Mouse (Mus musculus): ENCODE results near the gene Tmem59.

The Tmem59 gene

GRCm38 (mm10) chr4:107178182-107178829 is at the start of gene Tmem59:
TSS of gene Tmem59 (plus strand) at chr4:107178399.
- peak; percentile 96 to 97 for DNase-seq (ENCODE audit: low spot score in 2 of 2)

GRCm38 (mm10) chr4:107129373-107129772 is 48.8 kb upstream of the Tmem59 start:
- no peak for DNase-seq (ENCODE audit: low spot score in 2 of 2)

GRCm38 (mm10) chr4:107130534-107130933 is 47.7 kb upstream of the Tmem59 start:
- no peak for DNase-seq (ENCODE audit: low spot score in 2 of 2)

DNA sequence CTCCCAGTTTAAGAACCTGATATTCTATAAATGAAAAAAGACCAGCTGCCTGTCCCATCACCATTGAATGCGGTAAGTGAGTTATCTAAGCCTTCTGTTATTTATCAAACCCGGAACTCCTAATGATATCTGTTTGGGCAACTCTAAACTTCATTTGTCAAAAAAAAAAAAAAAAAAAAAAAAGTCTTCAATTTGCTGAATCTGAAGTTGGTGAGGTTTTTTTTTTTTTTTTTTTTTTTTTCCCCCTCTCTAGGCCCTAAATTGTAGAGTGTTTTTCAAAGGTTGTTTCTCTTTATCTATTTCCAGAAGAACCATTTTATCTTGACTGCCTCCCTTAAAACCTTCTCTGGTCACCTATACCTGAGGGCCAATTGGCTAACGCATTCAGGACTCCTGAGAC is 43.3 kb upstream of the Tmem59 start:
- DNase-seq (ENCODE audit: low spot score in 2 of 2): no peak

- DNase-seq (ENCODE audit: low spot score in 2 of 2): no peak
Observed at GRCm38 (mm10) chr4:107135663-107136062, 42.5 kb upstream of the Tmem59 start.

DNA sequence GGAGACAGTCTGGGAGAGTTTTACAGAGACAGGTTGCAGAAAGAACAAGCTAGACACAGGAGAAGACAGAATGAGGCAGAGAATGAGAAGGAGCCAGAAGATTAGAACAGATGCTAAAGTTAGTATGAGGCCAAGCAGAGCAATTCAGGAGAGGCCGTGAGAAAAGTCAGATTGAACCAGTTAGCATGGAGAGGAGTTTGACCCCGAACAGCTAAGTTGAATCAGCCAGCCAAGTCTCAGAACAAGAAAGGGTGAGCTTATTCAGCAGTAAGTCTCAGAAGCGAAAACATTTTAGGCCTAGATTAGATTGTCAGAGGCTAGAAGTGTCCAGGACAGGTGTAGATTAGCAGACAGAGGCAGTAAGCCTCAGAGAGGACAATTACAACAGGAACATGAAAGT is 41.7 kb upstream of the Tmem59 start:
- DNase-seq (ENCODE audit: low spot score in 2 of 2): no peak

- DNase-seq (ENCODE audit: low spot score in 2 of 2): no peak
Observed at GRCm38 (mm10) chr4:107138948-107139835, 39.0 kb upstream of the Tmem59 start.

DNA sequence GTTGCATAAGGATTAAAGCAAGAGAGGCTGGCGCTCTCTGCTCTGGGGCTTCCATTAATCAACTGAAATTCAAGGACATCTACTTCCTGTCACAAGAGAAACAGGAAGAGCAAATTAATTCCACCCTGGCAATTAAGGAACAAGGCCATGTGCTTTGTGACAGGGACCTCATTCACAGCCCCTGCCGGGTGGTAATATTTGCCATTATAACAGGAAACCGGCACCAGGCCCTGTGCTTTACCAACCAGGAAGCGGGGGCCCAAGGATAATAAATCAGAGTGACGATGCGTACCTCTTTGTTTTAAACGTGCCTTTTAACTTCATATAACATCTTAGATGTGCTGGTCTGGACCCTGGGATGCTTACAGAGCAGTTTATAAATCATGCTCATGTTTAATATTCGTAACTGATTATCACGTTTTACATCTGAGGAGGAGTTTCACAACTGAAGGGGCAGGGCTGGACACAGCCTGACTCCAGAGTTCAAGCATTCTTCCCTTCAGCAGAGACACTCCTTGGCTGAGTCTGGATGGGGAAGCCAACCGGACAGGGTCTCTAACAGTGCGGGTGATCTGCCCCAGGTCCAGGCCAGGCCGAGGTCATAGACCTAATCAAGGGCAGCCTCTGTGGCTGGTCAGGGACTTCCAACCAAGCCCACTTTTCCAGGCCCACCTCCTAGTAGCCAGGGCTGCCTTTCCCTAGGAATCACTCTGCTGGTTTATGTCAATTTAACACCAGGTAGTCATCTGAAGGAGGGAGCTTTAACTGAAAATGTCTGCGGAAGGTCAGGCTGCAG is 38.2 kb upstream of the Tmem59 start:
- no peak for DNase-seq (ENCODE audit: low spot score in 2 of 2)

GRCm38 (mm10) chr4:107143511-107143910 is 34.7 kb upstream of the Tmem59 start:
- no peak for DNase-seq (ENCODE audit: low spot score in 2 of 2)

DNA sequence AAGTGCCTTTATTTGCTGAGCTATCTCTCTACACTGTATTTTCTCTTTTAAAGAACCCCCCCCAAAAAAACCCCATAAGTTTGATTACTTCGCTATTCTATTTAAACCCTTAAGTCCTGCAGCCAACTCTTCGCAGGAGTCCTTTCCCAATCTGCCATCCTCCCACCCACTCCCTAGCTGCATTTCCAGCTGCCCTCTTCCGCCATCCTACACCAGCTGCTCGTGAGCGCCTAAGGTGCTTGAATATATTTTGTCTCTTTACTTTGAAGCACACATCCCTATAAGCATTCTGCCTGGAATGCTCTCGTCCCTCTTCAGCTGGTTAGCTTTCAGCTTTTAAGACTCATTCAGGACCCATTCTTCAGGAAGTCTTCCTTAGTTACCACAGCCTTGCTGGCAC is 27.2 kb upstream of the Tmem59 start:
- DNase-seq (ENCODE audit: low spot score in 2 of 2): no peak

DNA sequence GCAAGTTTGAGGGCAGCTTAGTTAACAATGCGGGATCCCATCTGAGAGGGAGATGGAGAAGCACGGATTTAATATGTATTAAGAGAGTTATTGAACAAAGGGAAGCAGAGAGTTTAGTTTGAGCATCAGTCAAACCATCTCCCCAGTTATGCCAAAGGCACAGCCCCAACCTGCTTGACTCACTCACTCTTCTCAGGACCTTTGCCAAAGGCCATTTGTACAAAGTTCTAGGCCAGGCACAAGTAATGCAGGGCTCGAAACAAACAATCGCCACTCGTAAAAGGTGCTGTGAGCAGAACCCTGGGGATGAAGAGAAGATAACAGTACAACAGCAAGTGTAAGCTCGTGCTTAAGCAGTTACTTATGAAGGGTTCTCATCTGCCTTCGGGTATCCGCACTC is 25.6 kb upstream of the Tmem59 start:
- no peak for DNase-seq (ENCODE audit: low spot score in 2 of 2)

DNA sequence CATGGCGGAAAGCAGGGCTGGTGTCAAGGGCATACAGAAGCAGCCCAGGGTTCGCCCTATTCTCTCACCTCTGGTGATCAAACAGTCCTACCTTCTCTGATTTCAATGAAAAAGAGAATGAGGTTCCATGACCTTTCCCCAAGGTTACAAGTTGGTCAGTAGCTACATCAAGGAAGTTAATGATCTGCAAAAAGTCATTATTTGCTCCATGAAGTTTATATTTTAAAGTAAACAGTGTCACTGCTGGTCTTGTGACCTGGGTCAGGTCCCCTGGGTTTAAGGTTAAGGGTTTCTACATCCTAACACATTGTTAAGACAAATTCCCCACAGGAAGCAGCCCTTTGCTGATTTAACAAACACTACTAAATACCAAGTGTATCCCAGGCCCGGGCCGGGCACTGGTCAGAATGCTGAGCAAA is 21.2 kb upstream of the Tmem59 start:
- no peak for DNase-seq (ENCODE audit: low spot score in 2 of 2)

DNA sequence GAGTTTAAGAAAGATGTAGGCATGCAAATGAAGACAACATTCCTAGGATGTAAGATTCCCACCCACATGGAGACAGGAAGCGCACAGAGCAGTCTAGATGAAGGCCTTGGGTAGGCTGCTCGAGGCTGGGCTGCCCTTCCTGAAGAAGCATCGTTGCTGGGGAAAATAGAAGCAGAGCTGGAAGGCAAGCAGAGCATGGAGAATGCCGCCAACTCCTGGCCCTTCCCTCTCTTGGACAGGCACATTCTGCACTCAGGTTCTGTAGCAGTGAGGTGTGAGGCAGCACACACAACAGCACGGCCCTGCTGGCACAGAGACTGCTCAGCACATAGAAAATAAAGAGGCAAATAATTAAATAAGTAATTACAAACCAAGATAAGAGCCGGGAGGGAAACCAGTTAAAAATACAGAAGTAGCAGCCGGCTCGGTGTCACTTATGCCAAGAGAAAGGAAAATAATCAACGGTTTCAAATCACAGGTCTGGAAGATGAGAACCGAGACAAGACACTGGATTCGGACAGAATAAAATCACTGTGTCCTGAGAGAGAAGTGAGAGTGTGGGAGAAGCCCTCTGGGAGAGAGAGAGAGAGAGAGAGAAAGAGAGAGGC is 18.9 kb upstream of the Tmem59 start:
- DNase-seq (ENCODE audit: low spot score in 2 of 2): no peak

DNA sequence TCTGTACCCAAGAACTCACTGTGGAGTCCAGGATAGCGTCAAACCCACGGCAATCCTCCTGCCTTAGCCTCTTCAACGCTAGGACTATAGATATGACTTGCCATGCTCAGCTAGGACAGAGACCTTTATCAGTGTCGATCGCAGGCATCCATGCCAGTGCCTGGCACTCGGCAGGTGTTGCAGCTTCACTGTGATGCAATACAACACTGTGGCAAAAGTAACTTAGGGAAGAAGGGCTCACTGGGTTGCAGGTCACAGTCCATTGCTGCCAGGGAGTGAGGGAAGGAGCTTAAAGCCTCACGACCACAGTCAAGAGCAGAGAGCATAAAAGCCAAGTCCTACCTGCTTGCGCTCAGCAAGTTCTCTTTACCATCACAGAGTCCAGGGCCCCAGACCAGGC is 18.0 kb upstream of the Tmem59 start:
- DNase-seq (ENCODE audit: low spot score in 2 of 2): no peak

- no peak for DNase-seq (ENCODE audit: low spot score in 2 of 2)
Observed at GRCm38 (mm10) chr4:107163341-107163740, 14.9 kb upstream of the Tmem59 start.

- peak; percentile 65 to 77 for DNase-seq (ENCODE audit: low spot score in 2 of 2)
Observed at GRCm38 (mm10) chr4:107163756-107164587, 14.2 kb upstream of the Tmem59 start.

GRCm38 (mm10) chr4:107166700-107167099 is 11.5 kb upstream of the Tmem59 start:
- DNase-seq (ENCODE audit: low spot score in 2 of 2): no peak

GRCm38 (mm10) chr4:107167798-107168197 is 10.4 kb upstream of the Tmem59 start:
- no peak for DNase-seq (ENCODE audit: low spot score in 2 of 2)

DNA sequence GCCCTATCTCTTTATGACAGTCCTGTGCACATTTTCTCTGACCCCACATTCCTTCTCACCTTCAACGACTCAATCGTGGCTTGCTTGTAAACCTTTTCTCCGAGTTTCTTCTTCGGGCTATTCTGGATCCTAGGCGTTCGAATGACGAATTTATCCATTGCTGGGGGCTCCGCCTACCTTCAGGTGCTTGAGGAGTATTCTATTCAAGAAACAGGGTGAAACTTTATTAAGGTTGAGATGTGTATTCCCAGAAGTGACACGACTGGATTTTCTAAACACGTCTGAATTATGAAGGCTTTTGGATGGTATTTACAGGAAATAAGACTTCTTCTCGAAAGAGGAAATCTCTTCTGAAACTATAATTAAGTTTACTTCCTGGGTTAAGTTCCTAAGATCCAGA is 693 bp upstream of the Tmem59 start:
- no peak for DNase-seq (ENCODE audit: low spot score in 2 of 2)

DNA sequence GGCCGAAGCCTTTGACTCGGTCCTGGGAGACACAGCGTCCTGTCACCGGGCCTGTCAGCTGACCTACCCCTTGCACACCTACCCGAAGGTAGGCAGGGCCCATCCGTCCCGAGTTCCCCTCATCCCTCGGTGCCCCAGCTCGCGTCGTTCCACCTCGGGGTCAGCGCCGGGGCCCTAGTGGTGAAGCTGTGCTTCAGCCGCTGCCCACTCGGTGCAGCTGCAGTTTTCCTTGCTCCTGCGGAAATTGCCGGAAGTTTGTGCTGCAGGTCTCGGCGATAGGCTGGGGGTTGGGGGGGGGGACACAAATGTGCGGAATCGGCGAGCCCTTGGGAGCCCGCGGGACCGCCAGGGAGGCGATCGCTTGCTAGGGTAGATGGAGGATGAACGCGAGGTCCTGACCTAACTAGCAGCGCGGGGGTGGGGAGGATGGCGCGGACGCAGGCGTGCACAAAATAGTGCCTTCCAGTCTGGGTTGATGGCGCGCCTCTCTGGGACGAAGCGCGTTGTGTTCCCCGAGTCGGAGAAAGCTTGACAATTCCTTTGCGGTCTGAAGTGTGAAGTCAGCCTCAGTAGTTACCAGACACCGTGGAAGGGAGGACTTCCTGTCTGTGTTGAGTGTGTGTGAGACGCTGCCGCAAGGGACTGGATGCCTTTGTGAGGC is 761 bp downstream of the Tmem59 start, which contains the start of gene Tceanc2:
Gene Tceanc2, minus strand, starts transcription at position 287 of the 661 bp plus-strand sequence.
- peak; percentile 63 to 83 for DNase-seq (ENCODE audit: low spot score in 2 of 2)
